Mouse (Mus musculus): Measurements from ENCODE around the gene Zfp523.

The Zfp523 gene

GRCm38 (mm10) chr17:28247613-28248012 is 70.7 kb downstream of the Zfp523 start:
- DNase-seq: peak in 1 of 2 experiments; percentile 51

GRCm38 (mm10) chr17:28249062-28249461 is 72.1 kb downstream of the Zfp523 start:
- DNase-seq: no peak

GRCm38 (mm10) chr17:28251579-28252280 is 74.8 kb downstream of the Zfp523 start:
- no peak for DNase-seq

- no peak for DNase-seq
These were observed 75.3 kb downstream of the Zfp523 start for GRCm38 (mm10) chr17:28252281-28252648.

GRCm38 (mm10) chr17:28253216-28253615 is 76.3 kb downstream of the Zfp523 start:
- DNase-seq: peak; percentile 43 to 57

GRCm38 (mm10) chr17:28254804-28255203 is 77.9 kb downstream of the Zfp523 start:
- no peak for DNase-seq

Data from kidney, postnatal 4 days (tissue).